Mouse (Mus musculus): ENCODE data around the gene Gapvd1.
"Not testable (repeated sequence)": the region's sequence is repeated elsewhere in the genome, so short reads cannot be mapped to it uniquely, and the experiment has no call there.

Gene Gapvd1

GRCm38 (mm10) chr2:34754551-34755358, at the start of gene Gapvd1:
Gapvd1 (minus strand) TSS chr2:34755232.
- peak; percentile 49 for DNase-seq (ENCODE audit: low read depth)

DNA sequence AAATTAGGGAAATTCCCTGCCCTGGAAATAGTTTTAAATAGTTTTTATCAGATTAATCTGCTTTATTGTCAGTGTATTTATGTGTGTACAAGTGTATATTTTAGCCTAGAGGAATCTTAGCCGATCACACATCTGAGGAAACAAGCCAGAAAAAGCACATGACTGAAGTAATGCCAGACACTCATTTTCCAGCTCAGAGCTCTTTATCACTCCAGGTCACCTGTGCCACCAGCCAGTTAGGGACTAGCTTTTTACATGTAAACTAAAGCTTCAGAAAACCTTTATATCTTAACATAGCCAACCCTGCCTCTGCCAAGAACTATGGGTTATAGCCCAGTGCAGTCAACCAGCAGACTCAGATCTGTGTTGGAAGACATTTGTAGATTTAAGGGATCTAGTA, 49.8 kb upstream of the Gapvd1 start:
- no peak for DNase-seq (ENCODE audit: low read depth)

DNA sequence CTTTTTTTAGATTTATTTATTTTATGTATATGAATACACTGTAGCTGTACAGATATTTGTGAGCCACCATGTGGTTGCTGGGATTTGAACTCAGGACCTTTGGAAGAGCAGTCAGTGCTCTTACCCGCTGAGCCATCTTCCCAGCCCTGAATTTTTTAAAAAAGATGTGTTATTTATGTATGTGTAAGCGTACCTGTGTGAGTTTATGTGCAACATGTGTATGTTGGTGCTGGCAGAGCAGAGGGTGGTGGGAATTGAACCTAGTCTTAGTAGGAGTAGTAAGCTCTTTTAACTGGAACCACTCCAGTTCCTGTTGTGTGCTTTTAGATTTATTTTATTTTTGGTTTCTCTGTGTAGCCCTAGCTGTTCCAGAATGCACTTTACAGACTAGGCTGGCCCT, 49.1 kb upstream of the Gapvd1 start:
- DNase-seq (ENCODE audit: low read depth), result no peak

- DNase-seq (ENCODE audit: low read depth), result no peak
These were observed 48.7 kb upstream of the Gapvd1 start for GRCm38 (mm10) chr2:34803746-34804145.

GRCm38 (mm10) chr2:34802565-34803245, 47.7 kb upstream of the Gapvd1 start:
- DNase-seq (ENCODE audit: low read depth), result peak; percentile 66

DNA sequence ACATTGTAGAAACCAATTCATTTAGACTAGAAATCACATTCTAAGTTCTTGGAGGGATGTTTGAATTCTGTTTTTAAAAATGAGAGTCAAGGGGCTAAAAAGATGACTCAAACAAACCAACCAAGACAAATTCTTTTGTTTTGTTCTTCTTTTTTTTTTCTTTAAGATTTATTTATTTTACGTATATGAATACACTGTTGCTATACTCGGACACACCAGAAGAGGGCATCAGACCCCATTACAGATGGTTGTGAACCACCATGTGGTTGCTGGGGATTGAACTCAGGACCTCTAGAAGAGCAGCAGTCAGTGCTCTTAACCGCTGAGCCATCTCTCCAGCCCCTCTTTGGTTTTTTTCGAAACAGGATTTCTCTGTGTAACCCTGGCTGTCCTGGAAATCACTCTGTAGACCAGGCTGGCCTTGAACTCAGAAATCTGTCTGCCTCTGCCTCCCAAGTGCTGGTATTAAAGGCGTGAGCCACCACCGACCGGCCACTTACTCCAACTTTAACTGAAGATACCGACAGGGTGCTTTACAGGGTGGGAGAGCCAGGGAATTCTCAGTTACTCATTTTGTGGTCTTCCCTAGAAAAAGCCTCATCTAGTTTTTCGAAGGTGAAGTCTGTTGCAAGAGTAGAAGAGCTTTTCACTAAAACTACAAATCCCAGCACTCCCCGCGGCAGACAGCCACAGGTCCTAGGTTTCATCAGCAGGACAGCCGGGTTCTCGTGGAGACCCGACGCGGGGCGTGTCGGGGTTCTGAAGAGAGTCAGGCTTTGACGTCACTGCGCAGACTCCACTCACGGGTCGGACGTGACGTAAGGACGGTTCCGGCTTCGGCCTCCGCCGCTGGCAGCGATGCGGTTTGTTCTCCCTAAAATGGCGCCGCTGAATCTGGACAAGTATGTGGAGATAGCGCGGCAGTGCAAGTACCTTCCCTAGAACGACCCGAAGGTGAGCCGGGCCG, 46.8 kb upstream of the Gapvd1 start:
- DNase-seq (ENCODE audit: low read depth), result peak; percentile 100

DNA sequence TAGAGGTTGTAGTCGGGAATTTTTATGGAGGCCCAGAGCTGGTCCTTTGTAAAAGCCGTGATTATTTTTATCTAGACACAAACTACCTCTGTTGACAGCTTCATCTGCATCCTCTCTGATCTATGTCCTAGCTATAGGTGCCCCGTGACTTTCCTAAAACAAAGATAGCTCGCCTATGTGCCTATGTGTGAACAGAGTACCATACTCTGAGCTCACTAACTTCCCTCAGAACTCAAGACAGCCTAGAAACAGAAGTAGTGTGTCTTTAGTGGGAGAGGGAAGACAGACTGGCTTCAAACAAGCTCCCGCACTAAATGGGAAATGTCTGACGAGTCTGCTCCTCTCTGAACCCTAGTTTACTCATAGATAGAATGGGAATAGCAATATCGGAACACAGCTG, 45.3 kb upstream of the Gapvd1 start:
- DNase-seq (ENCODE audit: low read depth), result no peak

GRCm38 (mm10) chr2:34799357-34800256, 44.6 kb upstream of the Gapvd1 start, which contains the start of gene Rabepk:
Rabepk (minus strand) TSS chr2:34799912.
- DNase-seq (ENCODE audit: low read depth), result peak; percentile 95

DNA sequence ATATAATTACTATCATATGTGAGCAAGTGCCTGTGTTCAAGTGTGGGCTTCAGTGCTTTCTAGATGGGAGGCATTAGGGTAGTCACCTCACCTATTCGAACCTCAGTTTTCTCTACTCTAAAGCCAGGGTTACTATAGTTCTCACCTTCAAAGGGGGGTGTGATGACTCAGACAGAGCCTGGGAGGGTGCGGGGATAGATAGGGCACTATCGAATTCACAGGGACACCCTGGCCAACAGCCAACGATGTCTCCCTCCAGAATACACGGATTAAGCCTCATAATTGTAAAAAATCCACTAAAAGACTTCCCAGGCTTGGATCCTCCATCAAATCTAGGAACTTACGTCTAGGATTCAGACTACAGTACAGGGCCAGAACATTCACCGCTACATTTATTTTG, 40.4 kb upstream of the Gapvd1 start:
- no peak for DNase-seq (ENCODE audit: low read depth)

DNA sequence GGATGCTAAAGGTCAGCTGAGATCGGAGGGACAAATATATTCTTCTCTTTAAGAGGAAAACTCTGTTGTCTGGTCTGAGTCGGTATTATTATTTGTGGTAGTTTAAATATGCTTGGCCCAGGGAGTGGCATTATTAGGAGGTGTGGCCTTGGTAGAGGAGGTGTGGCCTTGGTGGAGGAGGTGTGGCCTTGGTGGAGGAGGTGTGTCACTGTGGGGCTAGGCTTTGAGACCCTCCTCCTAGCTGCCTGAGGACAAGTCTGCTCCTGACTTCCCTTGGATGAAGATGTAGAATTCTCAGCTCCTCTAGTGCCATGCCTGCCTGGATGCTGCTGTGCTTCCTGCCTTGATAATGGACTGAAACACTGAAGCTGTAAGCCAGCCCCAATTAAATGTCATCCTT, 39.5 kb upstream of the Gapvd1 start:
- no peak for DNase-seq (ENCODE audit: low read depth)

GRCm38 (mm10) chr2:34792543-34792942, 37.5 kb upstream of the Gapvd1 start:
- not testable (repeated sequence) for DNase-seq (ENCODE audit: low read depth)

- no peak for DNase-seq (ENCODE audit: low read depth)
These were observed 35.2 kb upstream of the Gapvd1 start for GRCm38 (mm10) chr2:34790282-34790681.

- peak; percentile 64 for DNase-seq (ENCODE audit: low read depth)
These were observed 29.1 kb upstream of the Gapvd1 start for GRCm38 (mm10) chr2:34784085-34784484.

- no peak for DNase-seq (ENCODE audit: low read depth)
These were observed 28.3 kb upstream of the Gapvd1 start for GRCm38 (mm10) chr2:34783064-34784020.

GRCm38 (mm10) chr2:34777237-34777868, 22.3 kb upstream of the Gapvd1 start:
- no peak for DNase-seq (ENCODE audit: low read depth)

GRCm38 (mm10) chr2:34774493-34774892, 19.5 kb upstream of the Gapvd1 start:
- DNase-seq (ENCODE audit: low read depth), result no peak

DNA sequence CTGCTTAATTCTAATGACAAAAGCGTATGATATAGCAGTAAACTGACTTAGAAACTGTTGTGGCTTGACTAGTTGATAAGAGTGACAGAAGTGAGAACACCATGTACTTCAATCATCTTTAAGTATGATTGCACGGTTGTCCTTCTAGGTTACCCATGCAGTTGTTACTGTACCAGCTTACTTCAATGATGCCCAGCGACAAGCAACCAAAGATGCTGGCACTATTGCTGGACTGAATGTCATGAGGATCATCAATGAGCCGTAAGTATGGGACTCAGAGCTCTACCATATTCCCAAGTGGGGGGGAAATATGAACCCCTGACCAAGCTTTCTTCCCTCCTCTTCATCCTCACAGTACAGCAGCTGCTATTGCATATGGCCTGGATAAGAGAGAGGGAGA, 18.6 kb upstream of the Gapvd1 start:
- no peak for DNase-seq (ENCODE audit: low read depth)

DNA sequence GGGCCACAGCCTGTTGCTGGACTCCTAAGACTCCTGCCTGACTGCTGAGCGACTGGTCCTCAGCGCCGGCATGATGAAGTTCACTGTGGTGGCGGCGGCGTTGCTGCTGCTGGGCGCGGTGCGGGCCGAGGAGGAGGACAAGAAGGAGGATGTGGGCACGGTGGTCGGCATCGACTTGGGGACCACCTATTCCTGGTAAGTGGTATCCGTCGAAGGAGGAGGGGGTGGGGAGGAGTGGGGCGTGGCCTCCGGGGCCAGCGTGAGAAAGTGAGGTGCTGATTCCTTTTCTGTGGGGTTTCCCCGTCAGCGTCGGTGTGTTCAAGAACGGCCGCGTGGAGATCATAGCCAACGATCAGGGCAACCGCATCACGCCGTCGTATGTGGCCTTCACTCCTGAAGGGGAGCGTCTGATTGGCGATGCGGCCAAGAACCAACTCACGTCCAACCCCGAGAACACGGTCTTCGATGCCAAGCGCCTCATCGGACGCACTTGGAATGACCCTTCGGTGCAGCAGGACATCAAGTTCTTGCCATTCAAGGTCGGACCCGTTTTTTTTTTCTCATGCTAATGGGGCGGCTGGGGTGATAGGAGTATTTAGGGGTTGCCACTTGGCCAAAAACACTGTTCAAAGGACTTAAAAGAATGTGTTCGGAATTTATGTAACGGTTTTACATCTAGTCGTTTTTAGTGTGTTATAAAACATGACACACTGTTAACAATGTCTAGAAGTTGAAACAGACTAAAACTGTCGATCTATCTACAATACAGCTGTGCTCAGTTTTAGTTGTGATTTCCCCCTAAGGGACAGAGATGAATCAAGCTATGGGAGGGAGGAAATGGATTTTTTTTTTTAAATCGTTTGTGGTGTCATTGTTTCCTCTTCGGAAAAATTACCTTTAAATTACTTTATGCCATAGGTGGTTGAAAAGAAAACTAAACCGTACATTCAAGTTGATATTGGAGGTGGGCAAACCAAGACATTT, 17.5 kb upstream of the Gapvd1 start:
- DNase-seq (ENCODE audit: low read depth), result peak; percentile 69

Data from 416B (cell line).